Mouse (Mus musculus) right cerebral cortex, postnatal 25 days (tissue): ENCODE results near the gene Prss54.

ENCODE experiments used
- DNase-seq: peaks from one replicate; pipeline ENCODE4 v3.0.0; 2022

Prss54 gene

DNA sequence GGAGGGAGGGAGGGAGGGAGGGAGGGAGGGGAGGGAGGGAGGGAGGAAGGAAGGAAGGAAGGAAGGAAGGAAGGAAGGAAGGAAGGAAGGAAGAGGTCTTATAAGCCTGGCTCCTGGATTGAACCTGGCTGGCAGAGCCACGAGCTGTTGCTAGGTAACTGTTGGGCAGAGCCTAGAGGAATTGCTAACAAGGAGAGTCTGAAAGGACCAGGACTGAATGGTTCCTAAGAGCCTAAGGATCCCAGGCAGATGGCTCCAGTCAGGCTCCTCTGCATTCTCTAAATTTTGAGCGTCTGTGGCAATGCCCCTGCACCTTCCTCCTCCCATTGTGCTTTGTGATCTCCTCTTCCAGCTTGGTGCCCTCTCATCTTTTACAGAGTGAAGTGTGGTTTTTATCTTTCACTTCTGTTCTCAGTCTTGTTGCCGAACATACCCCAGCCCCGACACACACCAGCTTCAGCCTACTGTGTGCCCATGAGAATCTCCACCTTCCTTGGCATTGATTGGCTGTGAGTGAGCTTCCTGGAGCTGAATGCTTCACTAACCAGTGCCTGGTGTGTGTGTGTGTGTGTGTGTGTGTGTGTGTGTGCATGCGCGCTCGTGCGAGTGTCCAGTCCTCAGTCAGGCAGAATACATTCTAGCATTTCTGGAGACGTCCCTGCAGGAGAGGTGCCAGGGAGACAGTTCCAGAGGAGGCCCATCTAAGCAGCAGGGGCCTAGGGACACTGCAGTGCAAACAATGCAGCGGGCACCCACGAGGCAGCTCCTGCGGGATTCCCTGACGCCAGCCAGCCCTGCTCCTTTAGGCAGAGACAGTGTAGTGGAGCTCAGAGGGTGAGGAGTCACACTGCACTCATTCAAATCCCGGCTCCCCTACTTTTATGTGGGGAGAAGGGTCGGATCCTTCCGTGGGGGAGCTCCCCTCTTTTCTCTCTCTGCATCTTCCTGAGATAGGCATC lies 26.0 kb downstream of the Prss54 start:
- DNase-seq = peak; percentile 18

DNA sequence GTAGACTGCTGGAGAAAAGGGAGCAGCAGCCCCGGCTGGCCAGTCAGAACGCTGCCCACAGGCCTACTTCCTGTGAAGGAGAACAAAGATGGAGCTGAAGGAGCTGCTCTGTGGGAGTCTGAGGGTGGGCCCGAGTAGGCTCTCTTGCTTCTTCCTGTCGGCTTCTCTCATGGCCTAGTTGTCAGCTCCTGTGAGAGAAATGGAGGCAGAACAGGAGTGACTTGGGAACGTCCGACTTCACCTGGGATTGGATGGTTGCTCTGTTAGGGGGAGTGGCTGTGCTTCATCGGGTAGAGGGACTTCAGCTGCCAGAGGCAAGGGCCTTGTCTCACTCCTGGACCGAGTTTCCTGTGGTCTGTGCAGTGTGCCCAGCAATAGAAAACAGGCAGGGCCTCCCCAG lies 28.2 kb downstream of the Prss54 start:
- DNase-seq = no peak

DNA sequence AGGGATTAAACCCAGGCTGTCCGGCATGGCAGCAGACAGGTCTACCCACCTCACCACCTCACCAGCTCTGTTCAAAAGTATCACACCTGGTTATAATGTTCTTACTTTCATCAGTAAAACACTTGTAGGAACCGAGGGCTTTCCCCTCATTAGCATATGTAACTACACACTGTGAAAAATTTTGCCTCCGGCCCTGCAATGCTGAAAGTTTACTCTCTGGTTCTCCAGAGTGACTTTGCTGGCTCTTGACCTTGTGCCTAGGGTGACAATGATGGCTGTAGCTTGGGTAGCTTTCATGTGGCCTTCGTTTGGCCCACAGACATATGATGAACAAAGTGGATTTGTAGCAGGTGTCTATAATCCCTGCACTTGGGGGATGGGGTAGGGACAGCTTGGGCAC lies 29.2 kb downstream of the Prss54 start:
- DNase-seq = no peak

DNA sequence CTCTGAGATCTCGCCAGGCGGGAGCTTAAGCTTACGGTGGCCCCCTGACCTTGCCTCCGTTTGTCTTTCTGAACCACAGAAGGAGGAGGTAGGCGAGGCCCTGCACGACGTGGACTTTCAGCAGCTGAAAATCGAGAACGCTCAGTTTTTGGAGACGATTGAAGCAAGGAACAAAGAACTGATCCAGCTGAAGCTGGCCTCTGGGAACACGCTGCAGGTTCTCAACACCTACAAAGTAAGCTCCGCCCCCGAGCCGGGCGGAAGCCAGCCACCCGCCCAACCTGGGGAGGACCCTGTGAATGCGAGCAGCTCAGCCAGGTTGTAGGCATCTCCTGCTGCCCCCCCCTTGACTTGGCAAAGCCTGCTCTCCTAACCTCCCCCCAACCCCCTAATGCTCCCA lies 30.3 kb downstream of the Prss54 start:
- no peak for DNase-seq

DNA sequence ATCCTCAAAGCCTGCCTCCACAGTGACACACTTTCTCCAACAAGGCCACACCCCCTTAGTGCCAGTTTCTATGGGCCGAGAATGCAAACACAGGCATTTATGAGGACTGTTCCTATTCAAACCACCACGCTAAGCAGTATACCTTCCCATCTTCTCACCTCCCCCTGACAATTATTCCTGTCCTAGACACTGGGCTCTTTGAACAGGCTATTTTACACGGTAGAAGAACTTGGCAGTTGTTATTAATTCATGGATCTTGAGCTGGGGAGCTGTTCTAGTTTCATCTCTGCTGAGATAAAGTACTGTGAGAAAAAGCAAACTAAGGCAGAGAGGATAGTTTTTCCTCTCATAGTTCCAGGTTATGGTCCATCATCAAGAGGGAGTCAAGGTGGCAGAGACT lies 33.1 kb downstream of the Prss54 start:
- DNase-seq = no peak

DNA sequence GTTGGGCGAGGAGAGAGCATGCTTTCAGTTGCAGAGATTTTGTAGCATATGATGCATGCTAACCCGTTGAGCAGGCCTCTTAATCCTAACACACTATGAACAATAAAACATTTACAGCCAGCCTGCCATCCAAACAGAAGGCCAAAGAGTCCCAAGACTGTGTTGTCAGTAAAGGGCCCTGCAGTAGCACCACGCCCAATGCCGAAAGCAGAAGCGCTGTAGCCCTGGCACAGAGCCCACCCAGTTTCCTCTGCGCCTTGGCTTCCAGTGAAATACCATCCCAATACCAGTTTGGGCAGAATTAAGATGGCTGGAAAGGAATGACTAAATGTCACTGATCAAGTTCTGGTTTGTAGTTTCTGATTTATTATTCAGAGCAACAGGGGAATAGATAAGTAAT lies 33.9 kb downstream of the Prss54 start:
- DNase-seq = no peak

DNA sequence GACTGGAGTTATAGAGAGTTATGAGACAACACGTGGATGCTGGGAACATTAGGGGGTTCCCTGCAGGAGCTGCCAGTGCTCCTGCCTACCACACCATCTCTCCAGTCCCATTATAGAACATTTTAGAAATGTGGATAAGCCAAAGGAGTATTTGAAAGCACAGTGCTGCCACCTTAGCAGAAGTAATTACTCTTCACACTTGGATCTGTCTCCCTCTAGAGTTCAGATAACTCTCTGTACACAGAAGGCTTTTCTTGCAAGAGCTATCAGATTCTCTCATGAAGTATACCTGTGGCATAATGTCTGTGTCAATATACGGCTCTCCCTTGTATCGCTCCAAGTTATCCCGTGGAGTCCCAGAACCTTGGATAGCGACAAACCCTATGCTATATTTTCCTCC lies 36.7 kb downstream of the Prss54 start:
- no peak for DNase-seq

DNA sequence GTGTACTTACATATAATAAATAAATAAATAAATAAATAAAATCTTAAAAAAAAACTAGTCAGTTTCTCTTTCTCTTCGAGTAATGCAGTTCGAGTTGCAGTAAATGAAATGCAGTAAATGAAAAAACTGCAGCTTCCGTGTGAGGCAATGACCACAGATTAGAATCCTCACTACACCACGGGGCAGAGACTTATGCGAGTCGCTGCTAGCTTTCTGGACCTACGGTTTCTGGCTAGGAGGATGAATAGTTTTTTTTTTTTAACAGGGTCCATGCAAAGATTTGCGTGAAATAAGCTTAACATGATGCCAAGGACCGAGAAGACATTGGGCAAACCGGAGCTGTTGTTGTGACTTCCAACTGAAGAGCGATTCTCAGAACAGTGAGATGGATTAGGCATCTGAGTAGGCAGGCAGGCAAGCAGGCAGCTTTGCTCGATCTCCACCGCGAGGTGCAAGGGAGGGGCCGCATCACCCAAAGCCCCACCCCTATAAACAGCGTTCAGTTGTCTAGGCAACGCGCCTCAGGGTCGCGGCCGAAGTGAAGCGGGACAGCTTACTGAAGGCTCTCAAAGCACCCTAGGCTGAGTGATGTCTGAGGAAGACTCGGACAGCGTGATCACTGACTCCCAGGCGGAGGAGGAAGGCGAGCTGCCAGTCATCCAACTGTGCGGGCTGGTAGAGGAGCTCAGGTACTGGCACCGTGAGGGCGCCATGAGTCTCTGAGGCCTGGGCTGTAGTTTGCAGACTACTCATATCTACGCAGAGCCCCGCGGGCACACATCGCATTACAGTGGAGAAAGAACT lies 42.4 kb downstream of the Prss54 start, which contains the start of gene Ccdc113:
Ccdc113 (plus strand) TSS at position 502 of the 804 bp plus-strand sequence.
- DNase-seq = peak; percentile 63

DNA sequence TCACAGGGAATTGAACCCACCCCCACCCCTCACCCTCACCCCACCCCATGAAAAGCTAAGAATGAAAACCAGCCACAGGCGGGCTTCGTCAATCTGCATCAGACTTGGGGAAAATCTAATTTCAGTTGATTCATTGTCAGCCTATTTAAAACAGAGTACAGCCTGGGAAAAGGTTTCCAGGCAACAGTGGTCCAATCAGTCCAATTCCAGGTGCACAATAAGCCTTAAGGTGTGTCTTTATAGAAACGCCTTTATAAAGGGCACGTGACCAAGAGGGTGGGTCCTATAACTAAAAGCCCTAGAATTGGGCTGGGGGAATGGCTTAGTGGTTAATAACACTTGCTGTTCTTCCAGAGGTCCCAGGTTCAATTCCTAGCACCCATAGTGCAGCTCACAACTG lies 43.9 kb downstream of the Prss54 start:
- DNase-seq = no peak

DNA sequence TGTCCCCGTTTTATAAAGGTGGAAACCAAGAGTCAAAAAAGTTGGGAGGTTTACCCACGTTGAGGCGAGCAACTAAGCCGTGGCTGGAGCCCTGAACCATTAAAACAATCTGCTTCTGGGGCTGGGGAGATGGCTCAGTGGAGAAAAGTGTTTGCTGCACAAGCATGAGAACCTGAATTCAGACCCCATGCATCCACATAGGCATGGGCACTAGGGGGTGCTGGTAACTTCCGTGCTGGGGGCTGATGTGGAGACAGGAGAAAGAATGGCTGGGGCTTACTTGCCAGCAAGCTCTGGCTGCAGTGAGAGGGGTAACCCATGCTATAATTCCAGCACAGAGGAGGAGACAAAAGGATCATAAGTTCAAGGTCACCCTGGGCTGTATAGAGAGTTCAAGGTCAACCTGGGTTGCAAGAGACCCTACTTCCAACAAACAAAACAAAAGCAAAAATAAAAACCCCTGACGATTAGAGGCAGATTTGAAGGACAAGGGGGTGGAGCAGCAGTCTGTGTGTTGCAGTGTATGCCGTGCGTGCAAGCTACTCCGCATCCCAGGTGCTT lies 47.3 kb downstream of the Prss54 start:
- DNase-seq = no peak

DNA sequence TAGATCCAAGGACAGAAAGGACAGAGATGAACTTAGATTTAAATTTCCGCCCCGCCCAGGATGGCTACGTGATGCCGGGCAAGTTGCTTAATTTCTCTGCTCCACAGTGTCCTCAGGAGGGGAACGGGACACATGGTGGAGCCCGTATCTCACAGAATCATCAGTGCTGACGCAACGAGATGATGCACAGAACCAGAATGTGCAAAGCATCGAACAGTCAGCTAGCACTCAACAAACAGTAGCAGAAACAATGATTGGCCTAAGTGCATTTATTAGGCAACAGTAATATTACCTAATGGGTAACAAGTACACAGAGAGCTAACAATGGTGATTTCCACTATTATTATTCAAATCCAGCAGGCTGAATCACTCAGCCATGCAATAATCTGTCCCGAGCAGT lies 47.9 kb downstream of the Prss54 start:
- DNase-seq = no peak

DNA sequence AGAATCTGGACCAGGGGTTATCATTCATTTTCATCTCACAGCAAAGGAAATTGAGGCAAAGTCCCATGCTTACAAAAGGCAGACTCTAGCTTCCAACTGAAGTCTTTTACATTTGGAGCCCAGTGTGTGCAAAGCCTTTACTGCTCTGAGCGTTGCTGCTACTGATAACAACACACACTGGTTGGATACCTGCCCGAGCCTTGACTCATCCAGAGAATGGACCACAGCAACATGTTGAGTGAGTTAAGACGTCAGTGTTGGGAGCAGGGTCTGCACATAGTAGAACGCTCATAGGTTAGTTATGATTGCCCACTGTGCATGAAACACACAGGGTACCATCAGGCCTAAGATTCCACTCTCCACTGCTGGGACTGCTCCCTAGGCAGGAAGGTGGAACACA lies 52.1 kb downstream of the Prss54 start:
- DNase-seq = no peak

DNA sequence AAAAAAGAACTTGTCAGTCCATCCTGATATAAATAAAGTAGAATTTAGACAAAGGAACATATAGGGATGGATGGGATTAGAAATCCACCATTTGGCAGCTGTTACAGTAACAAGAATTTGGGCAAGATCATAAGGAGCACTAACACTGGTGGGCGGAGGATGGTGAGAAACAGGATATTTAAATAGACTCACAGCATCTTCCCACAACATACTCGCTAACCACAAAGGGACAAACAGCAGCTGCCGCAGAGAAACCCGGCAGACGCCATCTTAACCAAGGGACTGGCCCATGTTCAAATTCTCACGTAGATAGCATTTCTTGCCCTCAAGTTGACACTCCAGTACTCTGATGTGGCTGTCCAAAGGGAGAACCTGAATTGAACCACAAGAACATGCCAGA lies 59.2 kb downstream of the Prss54 start:
- no peak for DNase-seq

DNA sequence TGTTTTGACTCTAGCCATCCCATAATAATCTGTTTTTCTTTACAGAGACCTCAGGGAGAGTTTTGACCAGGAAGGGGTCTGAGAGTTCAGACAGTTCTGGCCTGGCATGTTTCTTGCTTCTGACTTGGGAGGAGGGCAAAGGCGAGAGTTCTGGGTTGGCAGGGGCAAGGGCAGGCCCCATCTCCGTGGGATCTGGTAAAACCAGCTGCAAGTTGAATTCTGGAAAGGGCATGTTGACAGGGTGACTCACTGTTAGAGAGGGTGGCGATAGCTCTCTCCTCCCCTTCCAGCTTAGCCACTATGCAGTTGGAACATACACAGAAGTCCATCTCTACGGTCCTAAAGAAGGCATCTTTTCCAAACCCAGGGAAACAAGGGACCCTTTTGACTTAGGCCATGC lies 62.9 kb downstream of the Prss54 start:
- no peak for DNase-seq

DNA sequence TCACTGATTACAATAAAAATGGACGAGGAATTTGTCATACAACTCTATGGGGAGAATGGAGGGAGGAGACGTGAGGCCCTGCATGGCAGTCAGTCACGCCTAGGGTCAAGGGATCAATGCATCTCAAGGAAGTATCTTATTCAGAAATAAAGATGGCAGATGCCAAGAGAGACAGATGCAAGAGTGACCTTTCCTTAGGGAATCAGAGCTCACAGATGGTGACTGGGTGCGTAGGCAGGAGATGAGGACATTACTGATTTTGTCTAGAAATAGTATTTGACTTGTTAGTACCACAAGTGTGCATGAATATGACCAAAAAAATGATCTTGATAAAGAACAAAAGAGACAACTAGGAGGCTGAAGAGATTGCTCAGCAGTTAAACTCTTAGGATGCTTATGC lies 63.9 kb downstream of the Prss54 start:
- no peak for DNase-seq
